Mouse (Mus musculus) small intestine, adult 2 months (tissue): ENCODE data around the gene Grifin. TPM values are rescaled to one million over a fixed set of nuclear protein-coding genes. Genes with fewer than 3 reads are reported as not detected.

Source experiments
- H3K27ac ChIP-seq: fragments of 200-500 bp; 2 replicates; pipeline ENCODE4 v1.5.1; 2012; ENCODE audit warnings: low read depth, low read length, control low read depth, inconsistent platforms; ENCODE audit not compliant: insufficient read depth
- H3K27me3 ChIP-seq: fragments of 200-500 bp; 2 replicates; pipeline ENCODE4 v1.6.1; 2012; ENCODE audit warnings: mild to moderate bottlenecking, moderate library complexity, low read length, inconsistent platforms; ENCODE audit not compliant: control insufficient read depth, insufficient read depth
- H3K36me3 ChIP-seq: fragments of 200-500 bp; 2 replicates; pipeline ENCODE4 v1.6.1; 2012; ENCODE audit warnings: mild to moderate bottlenecking, low read length, control low read depth, inconsistent platforms; ENCODE audit not compliant: control insufficient read depth, insufficient read depth
- H3K4me1 ChIP-seq: fragments of 200-500 bp; 2 replicates; pipeline ENCODE4 v1.6.1; 2012; ENCODE audit warnings: low read length, inconsistent platforms, mixed read lengths; ENCODE audit not compliant: control insufficient read depth, insufficient read depth, insufficient read length
- H3K4me3 ChIP-seq: fragments of 200-500 bp; 2 replicates; pipeline ENCODE4 v1.5.1; 2012; ENCODE audit warnings: low read depth, mild to moderate bottlenecking, control low read depth, inconsistent platforms, low read length, moderate library complexity
- CTCF ChIP-seq: fragments of 200-500 bp; IDR thresholded peaks from 2 replicates; pipeline ENCODE4 v1.5.1; 2012; ENCODE audit warnings: low read depth, mild to moderate bottlenecking, control low read depth, inconsistent platforms, low read length, moderate library complexity, mixed read lengths; ENCODE audit not compliant: insufficient replicate concordance, insufficient read length; ENCODE audit errors: extremely low read depth
- POLR2A ChIP-seq: fragments of 200-500 bp; IDR thresholded peaks from 2 replicates; pipeline ENCODE4 v1.6.1; 2012; ENCODE audit warnings: low read depth, mild to moderate bottlenecking, control low read depth, inconsistent platforms, low read length, moderate library complexity
- WGBS: fragments of 180-500 bp; shearing (Covaris S2); methylation state at CpG from one replicate; pipeline ENCODE4 v1.1.7; 2018; 5-methylcytosine and 5-hydroxymethylcytosine counted together
- polyA plus RNA-seq: library from polyadenylated mRNA; depleted of rRNA; stranded (reverse); fragments of >200 nt; gene quantifications from 2 replicates; pipeline ENCODE4 v1.2.3, GENCODE M21; 2012

Grifin gene
- polyA plus RNA-seq, 1 experiment = not detected

- Histone ChIP-seq H3K27me3 (no peaks in the 10 kb centered on the region), H3K27ac (no peak overlapping the region), H3K36me3 (no peaks in the 10 kb centered on the region), H3K4me1 (peaks cover 2% of the 10 kb centered on the region; the same call in 1 of the 2 replicates), H3K4me3 (no peak overlapping the region)
- WGBS = 39% methylated on average over 17 of the region's 17 CpGs
- TF ChIP-seq CTCF = no peak
- TF ChIP-seq POLR2A = no peak
Measured at GRCm38 (mm10) chr5:140549306-140550047, 15.4 kb downstream of the Grifin start.

DNA sequence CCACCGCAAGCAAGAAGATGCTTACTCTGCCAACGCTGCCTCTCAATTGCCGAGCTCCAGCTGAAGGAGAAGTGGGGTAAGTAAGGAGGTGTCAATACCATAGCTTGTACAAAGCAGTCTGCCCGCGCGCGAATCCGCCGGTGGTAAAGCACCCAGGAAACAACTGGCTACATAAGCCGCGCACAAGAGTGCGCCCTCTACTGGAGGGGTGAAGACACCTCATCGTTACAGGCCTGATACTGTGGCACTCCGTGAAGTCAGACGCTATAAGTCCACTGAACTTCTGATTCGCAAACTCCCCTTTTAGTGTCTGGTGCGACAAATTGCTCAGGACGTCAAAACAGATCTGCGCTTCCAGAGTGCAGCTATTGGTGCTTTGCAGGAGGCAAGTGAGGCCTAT is 18.5 kb downstream of the Grifin start:
- no peak overlapping the region for H3K4me3 ChIP-seq
- no peak for TF ChIP-seq CTCF
- no peaks in the 10 kb centered on the region for H3K4me1 ChIP-seq
- no peaks in the 10 kb centered on the region for H3K27me3 ChIP-seq
- no peaks in the 10 kb centered on the region for H3K36me3 ChIP-seq
- 79% methylated on average over 19 of the region's 19 CpGs for WGBS
- no peak overlapping the region for H3K27ac ChIP-seq

GRCm38 (mm10) chr5:140545651-140546050 is 19.2 kb downstream of the Grifin start:
- Histone ChIP-seq H3K4me3 (no peak overlapping the region), H3K4me1 (no peaks in the 10 kb centered on the region), H3K36me3 (no peaks in the 10 kb centered on the region), H3K27me3 (no peaks in the 10 kb centered on the region), H3K27ac (no peak overlapping the region)
- no peak for TF ChIP-seq POLR2A
- no peak for TF ChIP-seq CTCF
- WGBS = 42% methylated on average over 6 of the region's 6 CpGs

GRCm38 (mm10) chr5:140542811-140543575 is 21.9 kb downstream of the Grifin start:
- H3K4me3 ChIP-seq = no peak overlapping the region
- TF ChIP-seq POLR2A (no peak), CTCF (no peak)
- WGBS = 71% methylated on average over 9 of the region's 9 CpGs
- H3K36me3 ChIP-seq = no peaks in the 10 kb centered on the region
- no peak overlapping the region for H3K27ac ChIP-seq
- no peaks in the 10 kb centered on the region for H3K27me3 ChIP-seq
- H3K4me1 ChIP-seq = no peaks in the 10 kb centered on the region

- TF ChIP-seq CTCF (peak; percentile 89; the same call in 1 of the 2 replicates), POLR2A (no peak)
- Histone ChIP-seq H3K4me1 (no peaks in the 10 kb centered on the region; the same call in 1 of the 2 replicates), H3K36me3 (no peaks in the 10 kb centered on the region), H3K27ac (no peak overlapping the region), H3K27me3 (no peaks in the 10 kb centered on the region), H3K4me3 (no peak overlapping the region)
- WGBS = 12% methylated on average over 8 of the region's 8 CpGs
Measured at GRCm38 (mm10) chr5:140540106-140540505, 24.8 kb downstream of the Grifin start.

DNA sequence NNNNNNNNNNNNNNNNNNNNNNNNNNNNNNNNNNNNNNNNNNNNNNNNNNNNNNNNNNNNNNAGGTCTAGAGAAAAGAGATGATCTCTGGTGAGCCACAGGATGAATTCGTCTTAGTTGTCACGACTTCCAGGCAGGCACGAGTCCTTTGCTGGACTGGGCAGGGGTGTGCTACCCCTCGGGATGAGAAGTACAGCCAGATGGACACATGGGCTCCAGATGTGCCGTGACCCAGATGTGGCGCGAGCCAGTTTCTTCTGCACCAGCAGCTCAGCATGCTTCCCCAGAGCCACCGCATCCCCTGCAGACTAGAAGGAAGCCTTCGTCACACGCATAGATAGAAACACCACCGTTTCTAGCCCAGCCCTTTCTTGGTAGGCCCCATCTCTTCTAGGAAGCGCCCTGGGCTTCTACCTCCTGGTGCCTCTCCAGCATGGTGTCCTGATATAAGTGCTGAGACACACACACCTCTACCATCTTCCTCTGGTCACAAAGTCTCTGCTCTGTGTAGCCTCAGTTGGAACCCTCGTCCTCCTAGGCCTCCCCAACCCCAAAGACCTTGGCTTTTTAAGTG is 26.7 kb downstream of the Grifin start:
- no peak overlapping the region for H3K27ac ChIP-seq
- TF ChIP-seq POLR2A = no peak
- no peak for TF ChIP-seq CTCF
- H3K4me3 ChIP-seq = no peak overlapping the region
- 79% methylated on average over 13 of the region's 13 CpGs for WGBS
- no peaks in the 10 kb centered on the region for H3K27me3 ChIP-seq
- no peaks in the 10 kb centered on the region; the same call in 1 of the 2 replicates for H3K4me1 ChIP-seq
- no peaks in the 10 kb centered on the region for H3K36me3 ChIP-seq

GRCm38 (mm10) chr5:140526754-140527153 is 38.1 kb downstream of the Grifin start:
- no peaks in the 10 kb centered on the region for H3K27me3 ChIP-seq
- H3K4me3 ChIP-seq = no peak overlapping the region
- no peaks in the 10 kb centered on the region for H3K4me1 ChIP-seq
- 91% methylated on average over 2 of the region's 2 CpGs for WGBS
- H3K27ac ChIP-seq = no peak overlapping the region
- no peak for TF ChIP-seq CTCF
- TF ChIP-seq POLR2A = no peak
- H3K36me3 ChIP-seq = no peaks in the 10 kb centered on the region
